Mouse (Mus musculus) G1E (cell line): ENCODE data around the gene Lrrc42. TPM values are rescaled to one million over a fixed set of nuclear protein-coding genes. Genes with fewer than 3 reads are reported as not detected.

Source experiments
- ATAC-seq: 2 replicates; pipeline ENCODE4 v1.8.0; 2016; ENCODE audit warnings: mild to moderate bottlenecking; ENCODE audit not compliant: insufficient number of reproducible peaks, poor library complexity, low FRiP score, severe bottlenecking; ENCODE audit errors: extremely low read depth
- DNase-seq: peaks from one replicate; pipeline ENCODE4 v3.0.0; 2012; ENCODE audit warnings: low spot score
- H3K27me3 ChIP-seq: 2 replicates; pipeline ENCODE4 v1.6.1; 2012; ENCODE audit warnings: mild to moderate bottlenecking, low read length, inconsistent platforms; ENCODE audit not compliant: insufficient read depth
- H3K36me3 ChIP-seq: replicated peaks from 2 replicates; pipeline ENCODE3; 2012; ENCODE audit warnings: mild to moderate bottlenecking, inconsistent platforms
- H3K4me1 ChIP-seq: 2 replicates; pipeline ENCODE4 v1.6.1; 2012; ENCODE audit warnings: low read depth, low read length, inconsistent platforms, mixed read lengths; ENCODE audit not compliant: insufficient read depth
- H3K4me3 ChIP-seq: 2 replicates; pipeline ENCODE4 v1.5.1; 2012; ENCODE audit warnings: low read depth, mild to moderate bottlenecking, inconsistent platforms, low read length, moderate library complexity, mixed read lengths
- H3K9me3 ChIP-seq: replicated peaks from 2 replicates; pipeline ENCODE4 v1.6.1; 2012; ENCODE audit warnings: inconsistent platforms
- CTCF ChIP-seq: IDR thresholded peaks from 2 replicates; pipeline ENCODE4 v1.5.1; 2012; ENCODE audit warnings: low read depth, low read length, inconsistent platforms, mixed read lengths
- GATA1 ChIP-seq: IDR thresholded peaks from 2 replicates; pipeline ENCODE4 v1.6.1; 2012; ENCODE audit warnings: borderline replicate concordance, low read length, inconsistent platforms, mixed read lengths
- GATA2 ChIP-seq: IDR thresholded peaks from 2 replicates; pipeline ENCODE4 v1.6.1; 2012; ENCODE audit warnings: low read depth, low read length, inconsistent platforms, borderline replicate concordance
- POLR2AphosphoS5 ChIP-seq: IDR thresholded peaks from 2 replicates; pipeline ENCODE4 v1.6.1; 2012; ENCODE audit warnings: low read depth, low read length, inconsistent platforms; ENCODE audit not compliant: insufficient replicate concordance
- TAL1 ChIP-seq: conservative IDR thresholded peaks from 2 replicates; pipeline ENCODE4 v1.6.1; 2012; ENCODE audit warnings: low read depth, low read length, inconsistent platforms, mixed read lengths
- polyA plus RNA-seq: library from polyadenylated mRNA; stranded (reverse); fragments of >175 nt; gene quantifications from 2 replicates; pipeline ENCODE4 v1.2.3, GENCODE M21; 2012
- total RNA-seq, 2 experiments: library from RNA; stranded (forward) in 1 of 2; stranded (reverse) in 1 of 2; fragments of 200-1000 nt in 1 of 2; fragments of >200 nt in 1 of 2; fragmentation: Nextera tagmentation in 1 of 2; gene quantifications; 2 replicates each; pipeline ENCODE4 v1.2.3; 2014 to 2017

Gene Lrrc42
- total and polyA plus RNA-seq, 3 experiments = 13.1 to 23.9 (median 13.9) TPM

DNA sequence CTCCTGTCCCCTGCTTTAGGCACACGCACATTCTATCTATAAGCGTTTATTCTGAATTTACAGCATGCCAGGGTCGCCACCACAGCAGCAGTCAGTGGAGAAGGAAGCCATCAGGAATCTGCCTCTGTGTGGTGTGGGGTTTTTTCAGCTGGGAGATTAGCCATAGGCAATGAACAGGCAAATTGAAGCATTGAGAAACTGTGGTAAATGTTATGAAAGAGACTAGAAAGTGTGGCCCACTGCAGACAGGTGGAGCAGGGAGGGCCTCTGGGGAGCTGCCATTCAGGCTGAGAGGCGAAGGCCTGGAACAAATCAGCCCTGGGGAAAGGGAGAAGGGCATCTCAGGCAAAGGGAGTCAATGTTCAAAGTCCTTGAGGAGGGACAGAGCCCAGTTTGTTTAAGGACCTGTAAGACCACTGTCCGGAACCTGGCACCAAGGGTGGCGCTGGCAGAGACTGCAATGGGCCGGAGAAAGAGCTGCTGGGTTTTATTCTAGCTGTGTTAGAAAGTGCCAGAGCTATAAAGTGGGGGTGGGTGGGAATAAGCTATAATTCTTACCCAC is 46.5 kb upstream of the Lrrc42 start:
- Histone ChIP-seq H3K4me1 (peaks cover 18% of the 10 kb centered on the region), H3K9me3 (no peaks in the 10 kb centered on the region), H3K36me3 (no peaks in the 10 kb centered on the region), H3K27me3 (peaks cover 30% of the 10 kb centered on the region), H3K4me3 (no peak overlapping the region)
- TF ChIP-seq TAL1 = no peak
- TF ChIP-seq POLR2AphosphoS5 = no peak
- TF ChIP-seq GATA2 = no peak
- no peak for TF ChIP-seq GATA1
- no peak for TF ChIP-seq CTCF
- ATAC-seq (no peak), DNase-seq (no peak)

DNA sequence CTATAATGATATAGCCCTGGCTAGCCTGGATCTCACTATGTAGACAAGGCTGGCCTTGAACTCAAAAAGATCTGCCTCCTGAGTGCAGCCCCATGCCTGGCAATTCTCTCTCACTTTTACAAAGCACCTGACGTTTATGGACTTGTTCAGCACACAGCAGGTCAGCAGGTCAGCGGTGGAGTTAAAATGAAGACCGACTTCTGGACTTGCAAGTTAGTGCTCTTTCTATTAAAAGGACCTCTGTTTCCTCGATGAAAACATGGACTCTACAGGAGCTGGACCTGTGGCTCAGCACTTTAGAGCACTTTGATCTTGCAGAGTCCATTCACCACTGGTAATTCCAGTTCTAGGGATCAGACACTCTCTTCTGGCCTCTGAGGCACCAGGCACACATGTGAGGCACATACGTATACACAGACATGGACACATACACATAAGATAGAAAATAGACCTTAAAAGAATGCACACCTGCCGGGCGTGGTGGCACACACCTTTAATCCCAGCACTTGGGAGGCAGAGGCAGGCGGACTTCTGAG is 44.8 kb upstream of the Lrrc42 start:
- no peak for DNase-seq
- no peak for TF ChIP-seq POLR2AphosphoS5
- no peak for TF ChIP-seq GATA2
- Histone ChIP-seq H3K9me3 (no peaks in the 10 kb centered on the region), H3K4me3 (no peak overlapping the region), H3K4me1 (peaks cover 16% of the 10 kb centered on the region), H3K27me3 (peaks cover 42% of the 10 kb centered on the region), H3K36me3 (no peaks in the 10 kb centered on the region)
- no peak for ATAC-seq

DNA sequence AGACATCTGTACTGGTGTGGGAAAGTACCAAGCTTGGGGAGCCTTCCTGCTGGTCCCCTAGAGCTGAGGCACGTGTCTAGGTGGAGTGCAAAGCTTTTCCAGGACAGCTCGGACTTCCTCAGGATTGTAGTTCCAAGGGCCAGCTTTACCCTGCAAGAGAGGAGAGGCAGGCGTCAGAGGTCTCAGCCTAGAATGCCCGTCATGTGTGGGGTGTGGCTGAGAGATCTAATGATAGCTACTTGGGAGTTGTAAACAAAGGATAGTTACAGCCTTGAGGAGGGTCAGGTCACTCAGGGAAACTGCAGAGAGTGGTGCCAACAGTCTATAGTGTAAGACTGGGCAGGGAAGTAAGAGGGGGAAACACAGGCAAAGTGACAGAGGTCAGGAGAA is 38.9 kb upstream of the Lrrc42 start:
- DNase-seq (no peak), ATAC-seq (no peak)
- H3K4me3 ChIP-seq = no peak overlapping the region
- peaks cover 30% of the 10 kb centered on the region for H3K27me3 ChIP-seq
- no peaks in the 10 kb centered on the region for H3K9me3 ChIP-seq
- H3K4me1 ChIP-seq = peaks cover 7% of the 10 kb centered on the region
- no peaks in the 10 kb centered on the region for H3K36me3 ChIP-seq
- TF ChIP-seq TAL1 = no peak
- no peak for TF ChIP-seq POLR2AphosphoS5
- TF ChIP-seq GATA2 = no peak
- no peak for TF ChIP-seq CTCF
- TF ChIP-seq GATA1 = no peak

DNA sequence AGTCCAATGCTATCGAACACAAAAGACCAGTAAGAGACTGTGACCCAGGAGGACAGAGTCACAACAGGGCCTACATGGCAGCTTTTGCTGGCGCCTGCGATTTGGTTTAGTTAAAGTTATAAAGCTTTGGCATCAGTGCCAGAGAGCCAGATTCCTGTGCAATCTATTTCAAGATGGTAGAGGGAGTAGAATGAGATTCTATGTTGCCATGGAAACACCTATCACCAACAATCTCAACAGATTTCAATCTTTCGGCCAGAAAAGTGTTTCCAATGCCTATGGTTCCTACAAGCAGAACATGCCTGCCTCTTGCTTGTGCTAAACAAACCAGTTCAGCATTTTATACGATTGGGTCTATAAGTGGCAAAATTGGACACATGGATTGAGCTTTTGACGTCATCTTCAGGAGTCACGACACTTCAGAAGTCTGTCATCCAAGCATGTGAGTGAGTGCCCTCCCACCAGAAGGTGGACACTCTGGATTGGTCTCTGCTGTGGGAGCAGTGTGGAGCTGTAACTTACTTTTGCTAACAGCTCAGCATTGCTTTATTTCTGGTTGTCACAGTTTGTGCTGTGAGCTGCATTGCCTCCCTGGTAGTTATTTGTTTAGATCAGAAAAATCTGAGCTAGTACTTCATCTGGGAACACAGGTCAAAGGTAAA is 38.4 kb upstream of the Lrrc42 start:
- H3K4me1 ChIP-seq = peaks cover 7% of the 10 kb centered on the region
- H3K9me3 ChIP-seq = no peaks in the 10 kb centered on the region
- no peaks in the 10 kb centered on the region for H3K36me3 ChIP-seq
- H3K27me3 ChIP-seq = peaks cover 29% of the 10 kb centered on the region
- TF ChIP-seq POLR2AphosphoS5 = no peak
- no peak for TF ChIP-seq TAL1
- TF ChIP-seq GATA2 = no peak
- no peak for TF ChIP-seq CTCF
- no peak for TF ChIP-seq GATA1
- no peak for DNase-seq
- ATAC-seq = no peak
- H3K4me3 ChIP-seq = no peak overlapping the region

DNA sequence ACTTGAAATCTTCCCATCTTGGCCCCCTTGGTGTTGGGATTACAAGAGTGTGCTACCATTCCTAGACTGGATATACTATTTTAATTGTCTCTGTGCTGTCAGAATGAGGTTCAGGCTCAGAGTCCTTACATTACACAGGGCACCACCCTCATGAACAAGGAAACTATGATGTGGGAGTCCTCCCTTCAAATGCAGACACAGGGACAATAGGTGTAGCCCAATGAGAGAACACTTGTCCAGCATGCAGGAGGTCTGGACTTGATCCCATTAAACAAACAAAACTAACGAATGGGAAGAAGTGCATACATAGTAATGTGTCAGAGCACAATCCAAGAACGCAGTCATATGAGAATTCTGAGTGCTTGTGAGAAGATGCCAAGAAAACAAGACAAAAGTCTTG is 34.2 kb upstream of the Lrrc42 start:
- DNase-seq (no peak), ATAC-seq (no peak)
- Histone ChIP-seq H3K36me3 (no peaks in the 10 kb centered on the region), H3K9me3 (no peaks in the 10 kb centered on the region), H3K4me3 (no peak overlapping the region), H3K27me3 (peaks cover 12% of the 10 kb centered on the region), H3K4me1 (peaks cover 13% of the 10 kb centered on the region)
- TF ChIP-seq CTCF (no peak), TAL1 (no peak), POLR2AphosphoS5 (no peak), GATA1 (no peak), GATA2 (no peak)

DNA sequence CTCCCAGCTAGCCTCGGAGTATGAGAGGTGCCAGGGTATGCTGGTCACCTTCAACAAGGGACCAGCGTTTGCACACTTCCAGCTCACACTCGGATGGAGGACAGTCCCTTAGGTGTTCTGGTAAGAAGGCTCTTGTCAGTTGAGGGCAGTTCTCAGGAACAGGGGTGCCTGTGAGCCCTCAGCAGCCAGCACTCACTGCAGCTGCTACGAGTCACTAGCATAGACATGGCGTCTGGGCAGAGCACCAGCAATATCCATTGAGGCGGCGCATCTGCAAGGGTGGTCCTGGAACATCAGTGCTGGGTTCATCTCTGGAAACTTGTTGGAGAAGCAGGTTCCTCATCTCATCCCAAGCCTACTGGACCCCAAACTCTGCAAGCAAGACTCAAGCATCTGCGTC is 33.1 kb upstream of the Lrrc42 start:
- no peaks in the 10 kb centered on the region for H3K36me3 ChIP-seq
- H3K4me1 ChIP-seq = peaks cover 12% of the 10 kb centered on the region
- H3K9me3 ChIP-seq = no peaks in the 10 kb centered on the region
- TF ChIP-seq CTCF = no peak
- TF ChIP-seq POLR2AphosphoS5 = no peak
- TF ChIP-seq TAL1 = no peak
- TF ChIP-seq GATA1 = no peak
- TF ChIP-seq GATA2 = no peak
- H3K27me3 ChIP-seq = peaks cover 12% of the 10 kb centered on the region
- ATAC-seq (no peak), DNase-seq (no peak)
- no peak overlapping the region for H3K4me3 ChIP-seq
